Mouse (Mus musculus) layer of hippocampus, postnatal 25 days (tissue): ENCODE measurements around the gene Mpp3. TPM values are rescaled to one million over a fixed set of nuclear protein-coding genes. Genes with fewer than 3 reads are reported as not detected.
"Not testable (repeated sequence)": the region's sequence is repeated elsewhere in the genome, so short reads cannot be mapped to it uniquely, and the experiment has no call there.

Experiments
- DNase-seq, 2 experiments: peaks; one replicate each; pipeline ENCODE4 v3.0.0; 2022; ENCODE audit warnings: mixed read lengths in 2 of 2, low spot score in 1 of 2; ENCODE audit errors: extremely low spot score in 1 of 2
- total RNA-seq, 2 experiments: library from RNA; stranded (reverse); gene quantifications; 2 replicates each; pipeline ENCODE4 v1.2.3; 2021

Mpp3 gene
- total RNA-seq, 2 experiments from 2014 or later = 80.5 to 82.4 TPM

DNA sequence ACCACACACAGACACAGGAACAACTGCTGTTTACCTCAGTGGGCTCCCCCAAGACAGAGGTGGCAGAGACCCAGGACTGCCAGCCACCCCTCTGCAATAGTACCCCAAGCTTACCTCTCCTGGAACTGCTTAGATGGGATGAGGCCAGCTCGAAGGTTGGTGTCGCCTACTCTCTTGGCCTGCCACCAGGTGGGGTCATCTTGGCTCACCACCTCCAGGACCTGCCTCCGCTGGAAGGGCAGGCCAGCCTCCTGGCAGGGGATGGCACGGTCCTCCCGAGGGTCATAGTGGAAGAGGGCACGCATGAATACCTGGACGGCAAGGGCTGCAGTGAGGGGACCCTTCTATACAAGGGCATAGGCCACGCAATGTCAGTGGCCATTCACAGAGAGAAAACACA is 15.1 kb downstream of the Mpp3 start:
- DNase-seq = no peak

DNA sequence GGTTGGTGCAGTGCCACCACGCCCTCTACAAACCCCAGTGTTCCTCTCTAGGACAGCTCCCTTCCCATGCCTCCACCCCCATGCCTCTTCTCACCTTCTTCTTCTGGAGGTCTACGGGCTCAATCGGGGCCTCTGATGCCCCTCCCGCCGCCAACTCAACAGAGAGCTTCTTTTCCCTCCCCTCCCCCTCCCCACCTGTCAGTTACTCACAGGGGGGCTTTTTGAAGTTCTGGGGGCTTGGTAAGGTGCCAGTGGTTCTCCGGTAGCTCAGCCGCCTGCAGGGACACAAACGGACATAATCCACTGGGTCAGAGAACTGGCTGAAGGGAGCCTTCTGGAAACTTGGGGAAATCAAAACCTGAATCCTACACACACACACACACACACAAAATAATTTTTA is 16.8 kb downstream of the Mpp3 start:
- no peak for DNase-seq

DNA sequence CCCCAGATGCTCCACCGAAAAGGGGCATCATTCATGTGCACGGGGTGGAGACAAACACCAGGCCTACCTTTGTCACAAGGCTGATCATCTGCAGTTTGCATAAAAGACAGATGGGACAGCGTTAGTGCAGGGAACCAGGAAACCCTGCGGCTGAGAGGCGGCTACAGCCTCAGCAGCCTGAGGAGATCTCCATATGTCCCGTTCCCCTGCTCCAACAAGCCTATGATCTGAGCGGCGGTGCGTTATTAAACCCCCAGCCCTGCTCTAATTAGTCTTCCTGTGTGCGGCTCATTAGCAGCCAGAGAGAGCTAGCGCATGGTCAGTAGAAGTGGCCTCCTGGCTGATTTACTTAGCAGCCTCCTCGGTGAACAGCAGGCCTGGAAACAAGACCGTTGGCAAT is 18.1 kb downstream of the Mpp3 start:
- DNase-seq = no peak

DNA sequence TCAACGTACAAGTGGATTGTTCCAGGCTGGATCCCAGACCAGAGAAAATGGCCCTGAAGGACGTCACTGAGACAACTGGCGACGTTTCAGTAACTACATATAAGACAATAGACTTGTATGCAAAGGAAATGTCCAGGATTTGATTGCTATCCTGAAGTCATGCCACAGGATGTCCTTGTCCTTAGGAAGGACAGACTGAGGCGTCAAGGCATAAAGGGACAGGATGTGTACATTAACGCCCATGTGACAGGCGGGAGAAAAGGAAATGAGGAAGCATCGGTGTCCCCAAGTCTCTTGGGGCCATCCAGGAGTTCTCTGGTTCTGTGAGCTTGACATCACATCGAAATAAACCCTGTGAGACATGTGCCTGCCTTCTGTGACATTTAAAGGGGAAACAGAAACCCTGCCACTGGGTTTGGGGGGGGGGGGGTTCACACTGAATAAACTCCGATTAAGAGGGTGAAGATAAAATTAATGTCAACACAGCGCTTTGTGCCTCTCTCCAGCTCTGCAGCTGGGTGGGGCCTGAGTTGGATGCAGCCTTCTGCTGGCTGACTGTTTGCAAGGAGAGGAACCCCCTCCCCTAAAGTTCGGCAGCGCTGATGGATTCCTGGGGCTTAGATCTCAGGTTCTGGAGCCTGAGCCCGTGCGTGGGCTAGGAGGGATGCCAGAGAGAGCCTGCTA is 19.2 kb downstream of the Mpp3 start:
- no peak for DNase-seq

DNA sequence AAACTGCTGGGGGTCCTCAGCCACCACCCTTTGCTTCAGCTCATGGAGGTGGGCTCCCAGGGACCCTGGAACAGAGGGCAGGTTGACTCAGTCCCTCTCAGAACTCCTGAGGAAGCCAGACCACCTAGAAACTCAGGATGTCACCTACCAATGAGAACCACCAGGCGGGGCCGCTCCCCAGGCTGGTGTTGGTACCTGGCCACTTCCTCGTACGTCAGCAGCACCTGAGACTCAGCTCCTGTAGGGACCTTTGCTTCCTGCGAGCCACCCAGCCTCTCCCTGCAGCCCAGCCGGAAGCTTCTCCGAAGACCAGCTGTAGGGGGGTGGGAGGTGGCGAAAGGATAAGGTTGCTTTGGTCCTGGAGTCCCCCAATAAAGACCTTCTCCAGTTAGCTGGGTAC is 19.9 kb downstream of the Mpp3 start:
- no peak for DNase-seq

DNA sequence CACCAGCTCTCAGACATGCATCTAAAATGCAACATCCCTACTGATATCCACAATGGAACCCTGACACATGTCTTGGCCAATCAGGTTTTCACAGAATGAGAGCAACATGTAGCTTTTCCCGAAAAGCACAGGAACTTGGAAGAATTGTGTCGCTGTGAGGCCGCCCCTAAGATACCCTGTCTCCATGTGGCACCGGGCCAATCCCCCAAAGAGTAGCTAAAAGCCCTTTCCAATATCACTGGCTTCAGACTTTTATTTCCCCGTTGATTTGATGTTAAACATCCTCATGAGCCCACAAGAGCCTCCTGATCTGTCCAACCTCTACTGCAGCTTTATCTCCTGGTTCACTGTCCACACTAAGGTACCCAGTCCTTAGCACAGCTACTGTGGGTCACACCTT is 21.6 kb downstream of the Mpp3 start:
- DNase-seq = no peak

DNA sequence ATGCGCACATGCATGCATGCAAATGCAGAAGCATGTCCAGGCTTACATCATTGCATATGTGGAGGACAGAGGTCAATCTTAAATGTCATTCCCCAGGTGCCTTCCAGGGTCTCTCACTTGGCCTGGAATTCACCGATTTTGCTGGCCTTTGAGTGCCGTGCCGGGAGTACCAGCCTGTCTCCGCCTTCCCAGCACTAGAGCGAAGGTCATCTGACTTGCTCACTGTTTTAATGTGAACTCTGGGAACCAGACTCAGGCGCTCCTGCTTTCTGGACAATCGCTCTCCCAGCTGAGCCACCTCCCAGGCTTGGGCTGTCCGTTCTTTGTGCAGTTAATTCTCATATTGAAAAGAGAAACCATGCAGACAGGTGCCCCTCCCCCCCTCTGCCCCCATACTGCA is 22.0 kb downstream of the Mpp3 start:
- no peak for DNase-seq

DNA sequence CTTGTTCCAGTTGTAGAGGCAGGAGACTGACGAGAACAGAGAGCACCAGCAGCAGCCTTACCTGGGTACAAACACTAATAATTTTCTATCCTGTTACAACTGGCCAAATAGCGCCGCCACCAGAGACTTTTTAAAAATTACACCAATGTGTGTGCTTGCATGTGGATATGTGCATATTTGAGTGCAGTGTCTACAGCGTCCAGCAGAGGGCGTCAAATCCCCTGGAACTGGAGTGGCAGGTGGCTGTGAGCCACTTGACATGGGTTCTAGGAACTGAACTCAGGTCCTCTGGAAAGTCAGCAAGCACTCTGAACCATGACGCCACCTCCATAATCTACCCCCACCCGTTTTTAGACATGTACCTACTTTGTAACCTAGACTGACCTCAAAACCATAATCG is 24.0 kb downstream of the Mpp3 start:
- DNase-seq = no peak

DNA sequence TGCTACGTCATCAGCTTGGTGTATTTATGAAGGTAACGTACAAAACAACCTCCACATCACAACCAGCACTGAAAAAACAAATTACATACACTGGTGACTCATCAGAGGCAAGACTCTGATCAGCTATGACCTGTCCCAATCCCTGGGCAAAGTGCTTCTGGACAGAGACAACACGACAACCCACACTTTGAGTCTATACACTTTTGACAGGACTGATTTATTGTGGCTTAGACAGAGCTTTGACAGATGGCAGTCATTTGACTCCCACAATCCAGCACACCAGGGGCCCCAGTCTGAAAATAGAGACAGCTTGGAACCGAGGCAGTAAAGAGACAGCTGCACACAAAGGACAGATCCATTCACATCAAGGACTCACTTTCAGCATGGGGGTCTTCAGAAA is 28.8 kb downstream of the Mpp3 start:
- no peak for DNase-seq

DNA sequence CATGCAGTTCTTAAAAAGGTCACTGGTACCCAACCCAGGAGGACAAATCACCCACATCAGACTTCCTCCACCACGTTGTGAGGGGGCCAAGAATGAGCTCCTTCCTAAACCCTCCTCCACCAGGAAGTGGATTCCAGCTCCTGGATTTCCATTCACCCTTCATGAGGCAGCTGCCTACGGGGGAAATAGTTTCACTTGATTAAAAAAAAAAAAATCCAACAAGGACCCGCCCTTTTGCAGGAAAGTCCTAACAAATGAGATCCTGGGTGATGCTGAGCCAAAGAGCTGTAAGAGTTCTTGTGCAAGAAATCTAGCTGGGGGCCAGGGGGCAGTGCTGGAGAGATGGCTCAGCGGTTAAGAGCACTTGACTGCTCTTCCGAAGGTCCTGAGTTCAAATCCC is 30.0 kb downstream of the Mpp3 start:
- no peak for DNase-seq

DNA sequence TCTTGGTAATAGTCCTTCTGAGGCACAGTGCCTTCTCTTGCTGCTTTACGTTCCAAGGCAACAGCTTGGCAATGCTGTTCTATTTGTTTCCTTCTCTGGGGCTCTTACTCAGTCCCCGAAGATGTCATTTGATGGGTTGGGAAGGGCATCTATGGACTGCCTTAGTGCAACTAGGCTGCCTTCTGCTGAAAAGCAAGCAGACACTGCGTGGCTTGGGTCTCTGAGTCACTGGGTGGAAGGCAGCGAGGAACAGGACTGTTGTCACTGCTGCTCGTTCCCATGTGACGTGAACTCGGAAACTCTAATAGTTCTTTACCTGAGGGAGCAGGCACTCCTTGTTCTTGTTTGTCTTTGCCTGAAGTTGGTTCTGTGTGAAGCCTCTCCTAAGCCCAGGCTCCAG is 32.3 kb downstream of the Mpp3 start:
- DNase-seq = no peak

DNA sequence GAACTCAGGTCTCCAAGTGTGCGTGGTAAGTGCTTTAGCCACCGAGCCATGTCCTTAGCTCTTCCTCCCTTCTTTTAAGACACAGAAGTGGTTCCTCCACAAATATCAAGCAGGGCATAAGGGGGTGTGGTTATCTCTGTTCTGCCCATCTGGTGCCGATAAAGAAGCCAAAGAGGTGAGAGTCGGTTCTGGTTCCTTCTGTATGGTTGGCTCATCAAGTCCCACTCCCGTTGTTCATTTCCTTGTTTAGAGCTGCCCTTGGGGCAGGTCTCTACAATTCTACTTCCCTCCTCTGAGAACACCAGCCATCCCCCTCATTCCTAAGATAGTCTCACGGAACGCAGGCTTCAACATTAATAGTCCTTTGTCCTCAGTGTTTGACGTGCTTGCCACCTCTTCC is 34.2 kb downstream of the Mpp3 start:
- no peak for DNase-seq

DNA sequence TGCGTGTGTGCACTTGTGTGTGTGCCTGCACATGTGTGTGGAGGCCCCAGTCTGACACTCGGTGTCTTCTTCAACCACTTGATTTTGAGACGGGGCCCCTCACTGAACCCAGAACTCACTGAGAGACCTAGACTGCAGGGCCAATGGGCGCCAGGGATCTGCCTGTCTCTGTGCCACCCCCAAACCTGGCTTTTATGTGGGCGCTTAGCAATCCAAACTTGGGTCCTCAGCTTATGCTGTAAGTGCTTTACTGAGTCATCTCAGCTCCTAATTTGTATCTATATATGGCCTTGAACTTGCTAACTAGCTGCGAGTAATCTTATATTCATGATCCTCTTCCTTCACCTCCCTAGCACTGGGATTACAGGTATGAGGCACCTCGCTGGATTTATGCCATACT is 35.9 kb downstream of the Mpp3 start:
- no peak for DNase-seq

DNA sequence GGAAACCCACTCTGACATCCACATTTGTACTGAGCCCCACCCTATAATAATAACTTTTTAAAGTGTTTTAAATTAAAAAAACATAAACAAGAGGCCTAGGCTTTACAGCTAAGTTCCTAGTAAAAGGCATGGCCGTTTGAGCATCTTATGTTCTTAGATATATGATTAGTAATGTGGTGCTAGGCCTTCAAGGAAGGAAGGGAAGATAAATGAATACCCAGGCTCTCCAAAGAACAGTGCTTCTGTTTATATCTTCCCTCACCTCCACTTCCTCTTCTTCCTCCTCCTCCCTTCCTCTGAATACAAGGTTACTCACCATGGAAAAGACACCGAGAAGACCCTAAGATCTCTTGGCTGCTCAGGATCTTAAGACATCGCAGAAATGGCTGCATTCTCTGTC is 36.4 kb downstream of the Mpp3 start:
- no peak for DNase-seq

DNA sequence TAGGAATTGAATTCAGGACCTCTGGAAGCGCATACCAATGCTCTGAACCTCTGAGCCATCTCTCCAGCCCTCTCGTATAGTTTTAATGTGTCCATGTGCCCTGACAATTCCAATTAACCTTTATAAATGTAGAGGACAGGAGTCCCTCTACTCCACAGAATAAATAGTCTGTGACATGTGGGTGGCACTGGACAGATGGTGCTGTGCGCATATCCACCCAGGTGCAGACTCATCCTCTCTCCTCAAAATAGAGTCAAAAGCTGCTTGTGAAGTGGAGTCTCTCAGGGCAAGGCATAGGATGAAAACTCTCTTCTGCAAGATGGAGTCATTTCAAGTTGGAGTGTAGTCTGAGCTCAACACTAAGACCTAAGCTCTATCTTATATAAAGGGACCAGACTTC is 38.0 kb downstream of the Mpp3 start:
- DNase-seq = no peak

DNA sequence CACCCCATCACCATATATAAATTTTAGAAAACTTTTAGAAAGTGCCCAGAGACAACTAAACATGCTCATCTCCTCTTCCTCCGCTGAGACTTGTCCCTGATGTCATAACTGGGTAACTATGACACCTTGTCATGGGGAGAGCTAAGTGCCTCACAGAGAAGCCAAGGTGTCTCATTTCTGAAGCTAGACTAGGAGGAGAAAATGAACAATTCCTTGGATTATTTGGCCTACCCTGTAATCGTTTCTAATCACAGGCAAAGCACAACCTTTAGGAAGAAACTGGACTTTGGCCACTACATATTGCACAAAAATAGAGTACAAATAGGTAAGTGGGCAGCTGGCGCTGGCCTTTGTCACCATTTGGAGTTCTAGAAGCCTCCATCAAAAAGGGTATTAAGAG is 41.3 kb downstream of the Mpp3 start, which contains the start of gene Dusp3:
Gene Dusp3 (minus strand): TSS at position 101 of the 400 bp plus-strand sequence.
- DNase-seq = no peak

DNA sequence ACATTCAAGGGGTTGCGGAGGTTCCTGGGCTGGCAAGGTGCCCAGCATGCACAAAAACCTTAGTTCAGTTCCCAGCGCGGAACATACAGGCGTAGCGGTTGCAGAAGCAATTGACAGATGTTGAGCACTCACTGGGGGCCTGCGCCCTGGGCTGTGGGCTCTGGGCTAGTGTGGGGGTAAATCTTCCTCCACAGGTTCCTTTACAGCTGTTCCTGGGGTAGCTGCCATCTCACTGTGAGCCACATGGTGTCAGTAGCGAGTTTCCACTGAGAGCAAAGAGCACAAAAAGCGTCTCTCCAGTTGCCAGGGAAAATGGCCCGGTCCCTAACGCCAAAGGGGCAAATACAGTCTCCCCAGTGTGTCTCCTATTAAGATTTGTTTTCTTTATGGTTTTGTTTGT is 42.3 kb downstream of the Mpp3 start:
- peak; percentile 76 to 90 for DNase-seq

DNA sequence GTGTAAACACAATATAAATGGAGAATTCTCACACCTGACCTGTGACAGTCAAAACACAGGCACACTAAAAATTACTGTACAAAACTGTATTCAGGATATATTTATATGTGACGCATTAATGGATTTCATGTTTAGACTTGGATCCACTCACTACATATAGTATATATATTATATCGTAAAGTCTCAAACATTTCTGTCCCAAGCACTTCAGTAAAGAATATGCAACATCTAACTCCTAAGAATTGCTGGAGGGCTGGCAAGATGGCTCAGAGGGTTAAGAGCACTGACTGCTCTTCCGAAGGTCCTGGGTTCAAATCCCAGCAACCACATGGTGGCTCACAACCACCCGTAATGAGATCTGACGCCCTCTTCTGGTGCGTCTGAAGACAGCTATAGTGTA is 42.8 kb downstream of the Mpp3 start:
- not testable (repeated sequence) for DNase-seq

DNA sequence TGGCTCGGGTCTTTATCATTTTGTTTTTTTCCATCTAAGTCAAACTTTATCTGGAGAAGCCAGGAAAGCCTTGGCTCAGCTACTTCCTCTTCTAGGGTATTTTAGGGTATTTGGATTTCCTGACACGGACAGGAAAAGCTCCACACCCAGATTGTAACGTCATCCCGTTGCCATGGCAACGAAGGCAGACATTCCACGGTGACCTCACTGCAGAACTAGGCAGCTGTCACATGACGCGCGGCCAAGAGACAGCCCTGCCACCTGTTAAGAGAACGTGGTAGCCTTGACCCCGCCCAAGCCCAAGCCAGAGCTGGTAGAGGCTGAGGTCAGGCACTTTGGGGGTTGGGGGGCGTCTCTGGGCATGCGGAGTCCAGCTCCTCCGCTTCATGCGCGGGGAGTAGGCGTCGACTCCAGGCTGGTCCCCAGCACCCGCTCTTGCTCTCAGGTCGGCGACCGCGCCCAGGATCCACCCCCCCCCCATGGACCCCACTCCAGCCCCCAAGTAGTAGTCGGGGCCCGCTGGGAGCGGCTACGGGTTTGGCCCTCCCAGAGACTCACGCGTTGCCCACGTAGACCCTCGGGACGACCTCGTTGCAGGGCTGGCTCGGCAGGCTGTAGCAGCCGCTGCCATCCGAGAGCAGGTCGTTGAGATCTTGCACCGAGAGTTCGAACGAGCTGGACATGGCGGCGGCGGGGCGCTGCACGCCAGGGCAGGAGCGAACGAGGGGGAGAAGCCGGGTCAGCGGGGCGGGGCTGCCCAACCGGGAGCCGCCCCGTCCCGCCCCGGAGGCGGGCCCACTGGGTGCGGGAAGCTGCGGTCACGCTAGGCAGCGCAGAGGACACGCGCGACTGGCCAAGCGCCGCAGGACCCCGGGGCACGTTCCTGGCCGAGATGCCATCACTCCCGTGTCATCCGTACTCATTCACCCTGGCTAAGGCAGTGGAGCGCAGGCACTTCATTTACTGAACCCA is 43.9 kb downstream of the Mpp3 start, which contains the start of gene Cfap97d1:
Gene Cfap97d1 (plus strand): TSS at position 226 of the 972 bp plus-strand sequence.
- DNase-seq = peak; percentile 85 to 86

DNA sequence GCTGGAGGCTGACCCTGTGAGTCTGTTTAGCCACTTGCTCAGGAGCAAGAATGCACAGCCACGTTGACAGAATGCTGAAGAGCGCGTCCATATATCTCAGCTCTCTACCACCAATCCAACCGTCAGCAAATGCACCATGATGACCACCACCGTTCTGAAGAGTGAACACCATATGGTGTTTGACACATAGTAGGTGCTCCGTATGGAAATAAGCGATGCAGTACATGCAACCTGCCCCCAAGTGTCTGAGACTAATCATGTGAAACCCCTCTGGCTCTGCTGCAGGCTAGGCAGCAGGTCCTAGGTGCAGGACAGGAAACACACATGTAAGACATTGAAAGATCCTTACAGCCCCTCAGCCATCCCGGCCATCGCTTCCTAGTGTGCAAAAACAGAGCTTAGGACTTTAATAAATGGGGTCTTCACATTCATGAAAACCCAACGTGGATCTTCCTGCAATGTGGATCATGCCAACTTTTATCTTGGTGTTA is 44.8 kb downstream of the Mpp3 start:
- DNase-seq = no peak

DNA sequence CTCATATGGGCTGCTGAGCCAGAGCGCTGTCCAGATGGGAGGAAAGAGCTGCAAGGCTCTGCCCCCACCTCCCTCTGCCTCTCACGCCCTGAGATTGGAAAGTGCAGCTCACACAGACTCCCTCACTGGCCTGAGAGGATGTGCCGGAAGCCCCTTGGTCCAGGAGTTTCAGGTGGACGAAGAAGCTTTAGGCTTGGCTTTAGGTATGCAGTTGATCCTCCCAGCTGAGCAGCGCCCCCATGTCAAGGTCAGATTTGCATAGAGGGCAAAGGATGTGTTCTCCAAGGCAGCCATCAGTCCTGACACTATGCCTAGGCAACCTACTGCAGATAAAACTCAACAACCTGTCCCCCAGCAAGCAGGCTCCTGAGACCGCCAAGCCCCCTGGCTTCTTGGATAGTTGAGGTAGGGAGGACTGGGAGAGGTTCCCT is 45.3 kb downstream of the Mpp3 start:
- DNase-seq = no peak
